Mouse (Mus musculus) ES-E14 (cell line): ENCODE measurements around the gene Ptgis. TPM values are rescaled to one million over a fixed set of nuclear protein-coding genes. Genes with fewer than 3 reads are reported as not detected.

ENCODE experiments used
- DNase-seq: peaks from one replicate; pipeline ENCODE4 v3.0.0-alpha.2; 2013; ENCODE audit warnings: low read depth, low spot score
- H3K27ac ChIP-seq: 2 replicates; pipeline ENCODE4 v1.5.1; 2012; ENCODE audit warnings: low read depth, mild to moderate bottlenecking, low read length, moderate library complexity, mixed read lengths; ENCODE audit not compliant: poor library complexity, insufficient read depth, severe bottlenecking
- H3K36me3 ChIP-seq: 2 replicates; pipeline ENCODE4 v1.6.1; 2012; ENCODE audit warnings: mild to moderate bottlenecking, low read length, moderate library complexity, mixed read lengths; ENCODE audit not compliant: control insufficient read depth, poor library complexity, insufficient read depth, severe bottlenecking
- H3K4me1 ChIP-seq, 2 experiments: fragments of 150-350 bp in 1 of 2; sonication (generic) in 1 of 2; 2 replicates each; pipeline ENCODE4 v1.6.1; 2012; ENCODE audit warnings: low read length in 2 of 2, mild to moderate bottlenecking in 1 of 2, mixed read lengths in 1 of 2; ENCODE audit not compliant: control insufficient read depth in 2 of 2, insufficient read depth in 2 of 2, poor library complexity in 1 of 2
- H3K4me3 ChIP-seq, 2 experiments: fragments of 150-350 bp in 1 of 2; sonication (generic) in 1 of 2; 2 replicates each; pipeline ENCODE4 v1.5.1; 2012; ENCODE audit warnings: low read length in 2 of 2, low read depth in 1 of 2, mild to moderate bottlenecking in 1 of 2, mixed read lengths in 1 of 2; ENCODE audit not compliant: insufficient read depth in 1 of 2, poor library complexity in 1 of 2, severe bottlenecking in 1 of 2
- H3K9ac ChIP-seq: 2 replicates; pipeline ENCODE4 v1.6.1; 2012; ENCODE audit warnings: low read depth, mild to moderate bottlenecking, low read length, mixed read lengths; ENCODE audit not compliant: poor library complexity, insufficient read depth, severe bottlenecking
- H3K9me3 ChIP-seq: fragments of 150-350 bp; sonication (generic); 2 replicates; pipeline ENCODE4 v1.6.1; 2012; ENCODE audit warnings: low read depth, mild to moderate bottlenecking, low read length; ENCODE audit not compliant: control insufficient read depth, insufficient read depth
- CHD2 ChIP-seq: IDR thresholded peaks from 2 replicates; pipeline ENCODE4 v1.6.1; 2014; ENCODE audit warnings: mild to moderate bottlenecking, low read depth, low read length, inconsistent platforms
- HCFC1 ChIP-seq: IDR thresholded peaks from 2 replicates; pipeline ENCODE4 v1.6.1; 2012; ENCODE audit warnings: low read length, inconsistent platforms, borderline replicate concordance; ENCODE audit not compliant: insufficient read depth
- MAFK ChIP-seq: IDR thresholded peaks from 2 replicates; pipeline ENCODE4 v1.6.1; 2014; ENCODE audit warnings: mild to moderate bottlenecking, low read depth, low read length, inconsistent platforms; ENCODE audit not compliant: insufficient read depth
- ZC3H11A ChIP-seq: IDR thresholded peaks from 2 replicates; pipeline ENCODE4 v1.6.1; 2012; ENCODE audit warnings: low read depth, mild to moderate bottlenecking, inconsistent platforms, low read length, borderline replicate concordance
- ZNF384 ChIP-seq: IDR thresholded peaks from 2 replicates; pipeline ENCODE4 v1.6.1; 2012; ENCODE audit warnings: low read depth, low read length, inconsistent platforms
- in situ Hi-C, 2 experiments: fragments of 600-800 bp; cut with MboI; formaldehyde crosslinking; loops; one replicate each; pipeline ENCODE4 v1.15.1; 2025; ENCODE audit warnings: low sequenced_read_pairs in 2 of 2, inconsistent platforms in 1 of 2; ENCODE audit not compliant: unreplicated experiment in 2 of 2
- total RNA-seq: library from RNA; depleted of rRNA; stranded (reverse); fragments of 300-350 nt; gene quantifications from 2 replicates; pipeline ENCODE4 v1.2.3, GENCODE M21; 2012

Gene Ptgis
- total RNA-seq, 1 experiment, result 16.1 TPM

DNA sequence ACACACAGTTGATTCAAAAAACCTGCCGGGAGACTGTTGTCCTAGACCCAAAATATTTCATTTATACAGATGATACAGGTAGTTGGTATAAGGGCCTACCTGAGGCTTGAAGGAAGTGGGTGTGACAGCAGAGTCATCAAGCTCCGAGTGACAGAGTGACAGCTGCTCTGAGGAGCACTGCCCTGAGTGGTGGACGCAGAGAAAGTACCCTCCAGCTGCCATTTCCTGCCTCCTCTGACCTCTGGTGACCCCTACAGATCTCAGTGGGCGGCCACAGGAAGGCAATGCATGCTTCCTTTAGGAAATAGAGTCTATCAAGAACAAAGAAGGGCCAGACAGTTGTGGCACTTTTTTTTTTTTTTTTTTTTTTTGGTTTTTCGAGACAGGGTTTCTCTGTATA, 25.4 kb upstream of the Ptgis start:
- in situ Hi-C loops, result no loop called here
- no peaks in the 10 kb centered on the region for H3K9me3 ChIP-seq
- no peaks in the 10 kb centered on the region for H3K36me3 ChIP-seq
- no peak overlapping the region; the same call in 1 of the 2 replicates for H3K27ac ChIP-seq
- H3K4me1 ChIP-seq, result peaks cover 2 to 7% of the 10 kb centered on the region in 2 experiments; a peak in 2 of 4 replicates
- no peak overlapping the region for H3K9ac ChIP-seq
- no peak overlapping the region for H3K4me3 ChIP-seq
- no peak for DNase-seq
- TF ChIP-seq ZNF384, result peak; percentile 55; the same call in 1 of the 2 replicates
- TF ChIP-seq MAFK, result no peak

DNA sequence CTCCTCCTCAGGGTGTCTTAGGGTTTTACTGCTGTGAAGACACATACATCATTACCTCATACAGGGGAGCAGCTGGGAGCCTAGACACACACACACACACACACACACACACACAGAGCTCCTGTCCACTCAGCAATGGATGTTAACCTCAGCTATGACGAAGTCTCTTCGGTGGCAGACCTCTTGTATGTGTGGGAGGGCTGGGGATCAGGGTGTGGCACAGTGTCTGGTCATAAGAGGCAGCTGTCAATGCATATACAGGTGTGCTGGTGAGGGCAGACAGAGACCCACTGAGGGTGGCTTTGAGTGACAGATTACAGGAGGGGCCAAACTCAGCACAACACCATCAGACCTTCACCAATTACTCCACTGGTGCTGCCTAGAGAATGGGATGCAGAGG, 24.6 kb upstream of the Ptgis start:
- in situ Hi-C loops, result no loop called here
- H3K36me3 ChIP-seq, result no peaks in the 10 kb centered on the region
- H3K4me1 ChIP-seq, result peaks cover 2 to 7% of the 10 kb centered on the region in 2 experiments; a peak in 2 of 4 replicates
- H3K4me3 ChIP-seq, result no peak overlapping the region
- no peaks in the 10 kb centered on the region for H3K9me3 ChIP-seq
- no peak for TF ChIP-seq ZNF384
- TF ChIP-seq CHD2, result no peak
- no peak for TF ChIP-seq MAFK
- no peak for TF ChIP-seq HCFC1
- no peak for TF ChIP-seq ZC3H11A
- no peak overlapping the region for H3K27ac ChIP-seq
- H3K9ac ChIP-seq, result no peak overlapping the region
- DNase-seq, result no peak

DNA sequence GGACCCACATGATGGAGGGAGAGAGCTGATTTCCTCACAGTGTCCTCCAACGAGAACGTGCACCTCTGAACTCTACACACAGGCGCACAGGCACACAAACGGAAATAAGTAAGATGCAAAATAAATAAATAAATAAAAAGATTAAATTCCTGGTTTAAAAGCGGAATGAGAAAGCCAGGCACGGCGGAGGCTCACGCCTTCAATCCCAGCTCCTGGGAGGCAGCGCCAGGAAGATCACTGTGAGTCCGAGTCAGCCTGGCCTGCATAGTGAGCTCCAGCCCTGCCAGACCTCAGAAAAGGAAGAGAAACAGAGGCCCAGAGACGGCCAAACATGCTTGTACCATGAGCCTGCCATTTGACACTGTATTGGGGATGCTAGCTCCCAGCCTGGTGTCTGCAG, 23.5 kb upstream of the Ptgis start:
- in situ Hi-C loops, result no loop called here
- Histone ChIP-seq H3K36me3 (no peaks in the 10 kb centered on the region), H3K27ac (no peak overlapping the region), H3K4me1 (peaks cover 2 to 7% of the 10 kb centered on the region in 2 experiments; a peak in 2 of 4 replicates), H3K9ac (peak overlapping the region; percentile 29), H3K9me3 (no peaks in the 10 kb centered on the region), H3K4me3 (peak overlapping the region; percentile 46 to 59)
- DNase-seq, result no peak
- TF ChIP-seq CHD2, result no peak
- no peak for TF ChIP-seq MAFK
- no peak for TF ChIP-seq ZNF384
- no peak for TF ChIP-seq ZC3H11A
- no peak for TF ChIP-seq HCFC1

DNA sequence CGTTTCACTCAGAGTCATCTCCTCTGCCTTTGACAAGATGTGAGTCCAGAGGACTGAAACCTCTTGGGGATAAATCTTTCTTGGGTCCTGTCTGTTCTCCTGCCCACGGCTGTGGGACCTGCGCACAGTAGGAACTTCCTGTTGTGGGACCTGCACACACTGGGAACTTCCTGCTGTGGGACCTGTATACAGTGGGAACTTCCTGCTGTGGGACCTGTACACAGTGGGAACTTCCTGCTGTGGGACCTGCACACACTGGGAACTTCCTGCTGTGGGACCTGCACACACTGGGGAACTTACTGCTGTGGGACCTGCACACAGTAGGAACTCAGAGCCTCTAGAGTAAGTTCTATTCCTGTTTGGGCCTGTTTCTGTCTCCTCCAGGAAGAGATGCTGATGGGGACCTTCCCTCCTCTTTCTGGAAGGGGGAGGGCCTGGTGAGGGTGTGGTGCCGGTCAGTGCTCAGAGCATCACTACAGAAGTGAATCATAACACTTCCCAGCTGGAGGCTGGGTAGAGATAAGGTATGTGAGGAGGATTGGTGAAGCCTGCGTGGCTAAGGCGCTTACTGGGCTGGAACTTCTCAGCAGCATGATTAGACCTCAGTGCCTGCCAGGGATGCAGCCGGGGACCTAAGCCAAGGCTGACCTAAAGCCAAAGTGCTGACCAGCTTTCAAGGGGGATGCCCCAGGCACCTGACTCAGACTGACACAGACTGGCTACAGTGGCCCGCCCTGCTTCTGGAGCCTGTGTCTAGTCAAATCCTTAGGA, 22.8 kb upstream of the Ptgis start:
- no peak overlapping the region for H3K27ac ChIP-seq
- in situ Hi-C loops, result no loop called here

DNA sequence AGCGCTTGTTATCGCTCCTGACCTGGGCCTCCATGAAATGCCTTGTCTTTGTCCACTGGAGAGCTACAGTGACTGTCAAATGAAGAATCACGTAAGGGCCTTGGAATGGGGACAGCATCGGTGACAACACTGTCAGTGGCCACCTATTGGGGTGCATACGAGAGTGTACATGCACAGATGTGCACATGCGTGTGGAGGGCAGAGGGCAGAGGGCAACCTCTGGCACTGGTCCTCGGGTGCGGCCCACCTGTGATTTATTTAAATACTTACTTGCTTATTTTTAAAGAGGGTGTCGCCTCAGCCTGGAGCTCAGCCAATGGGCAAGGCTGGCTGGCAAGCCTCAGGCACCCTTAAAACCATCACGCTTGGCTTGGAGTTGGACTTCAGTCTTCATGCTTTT, 22.0 kb upstream of the Ptgis start:
- Histone ChIP-seq H3K9me3 (no peaks in the 10 kb centered on the region), H3K4me1 (peaks cover 2 to 7% of the 10 kb centered on the region in 2 experiments; a peak in 2 of 4 replicates), H3K9ac (no peak overlapping the region), H3K27ac (no peak overlapping the region), H3K4me3 (no peak overlapping the region), H3K36me3 (no peaks in the 10 kb centered on the region)
- in situ Hi-C loops, result no loop called here
- TF ChIP-seq MAFK (no peak), ZC3H11A (no peak), HCFC1 (no peak)
- DNase-seq, result no peak

More for the DNA sequence above, 22.8 kb upstream of the Ptgis start:
- Histone ChIP-seq H3K9ac (peak overlapping the region; percentile 29), H3K36me3 (no peaks in the 10 kb centered on the region), H3K4me3 (peak overlapping the region; percentile 46 to 59), H3K4me1 (peaks cover 2 to 7% of the 10 kb centered on the region in 2 experiments; a peak in 2 of 4 replicates), H3K9me3 (no peaks in the 10 kb centered on the region)
- DNase-seq, result no peak
- peak; percentile 80 for TF ChIP-seq HCFC1
- TF ChIP-seq CHD2, result 0 out of 2 replicates have a peak, but pooled peaks have one; percentile 31
- TF ChIP-seq MAFK, result no peak
- no peak; the same call in 1 of the 2 replicates for TF ChIP-seq ZNF384
